ENCODE assay signal across 32 mouse cellular contexts in genomic region chr17:57574075-57574705, GRCm38 (mm10). TPM values are rescaled to one million over a fixed set of nuclear protein-coding genes. Genes with fewer than 3 reads are reported as not detected.
A peak's percentile ranks its signal among the peaks of the same experiment; 100 is the strongest.
DNase-seq lines count a peak whose midpoint lies in the region; ATAC-seq and TF ChIP-seq lines count a peak whose summit lies in the region.
"Had no signal": no experiment of that assay in that cellular context is flagged by ENCODE, and none has a peak within 500 bp of the region (broad histone marks: within the 10 kb centered on the region; RNA-seq: fewer than 3 reads in every experiment).

No protein-coding gene starts in this region.

- WGBS in embryonic facial prominence, embryonic 14.5 days = 74% methylated on average over 16 of the region's 16 CpGs
- 75% methylated on average over 16 of the region's 16 CpGs for WGBS in embryonic facial prominence, embryonic 10.5 days
- WGBS in lung, embryonic 15.5 days = 54% methylated on average over 16 of the region's 16 CpGs
- WGBS in lung, adult 2 months = 57% methylated on average over 16 of the region's 16 CpGs
- 67% methylated on average over 16 of the region's 16 CpGs for WGBS in stomach, postnatal 0 days

- H3K27me3 ChIP-seq in embryonic facial prominence, embryonic 14.5 days (replicated peaks; ENCODE audit: control insufficient read depth, insufficient read depth, low read length) = no peaks in the 10 kb centered on the region
- H3K27me3 ChIP-seq in embryonic facial prominence, embryonic 10.5 days (replicated peaks; ENCODE audit: low read depth, poor library complexity, severe bottlenecking) = no peaks in the 10 kb centered on the region
- no peaks in the 10 kb centered on the region for H3K27me3 ChIP-seq in lung, embryonic 15.5 days
- no peaks in the 10 kb centered on the region for H3K27me3 ChIP-seq in stomach, postnatal 0 days (ENCODE audit: control insufficient read depth, insufficient read depth, low read length)
- H3K27me3 ChIP-seq: embryonic facial prominence, embryonic 12.5 days; heart, embryonic 13.5 days; hindbrain, embryonic 15.5 days; limb, embryonic 12.5 days; liver, embryonic 15.5 days; midbrain, embryonic 13.5 days had no signal

- H3K4me2 ChIP-seq in embryonic facial prominence, embryonic 14.5 days (ENCODE audit: low read depth, low read length) = no peak overlapping the region
- H3K4me2 ChIP-seq in lung, embryonic 15.5 days = no peak overlapping the region
- no peak overlapping the region for H3K4me2 ChIP-seq in stomach, postnatal 0 days (replicated peaks; ENCODE audit: low read depth)
- H3K4me2 ChIP-seq: embryonic facial prominence, embryonic 12.5 days; heart, embryonic 13.5 days; hindbrain, embryonic 15.5 days; limb, embryonic 12.5 days; liver, embryonic 15.5 days; midbrain, embryonic 13.5 days had no signal

- peak; percentile 11 for DNase-seq in embryonic facial prominence, embryonic 14.5 days (ENCODE audit: low spot score)
- no peak for DNase-seq in embryonic facial prominence, embryonic 10.5 days (ENCODE audit: low spot score)
- no peak for DNase-seq in lung, adult 2 months
- peak; percentile 7 for DNase-seq in ZHBTc4 (ENCODE audit: low read depth, low spot score)
- DNase-seq in stomach, postnatal 0 days (ENCODE audit: low spot score) = peak; percentile 73
- DNase-seq in urinary bladder, adult 2 months (ENCODE audit: low spot score) = no peak
- DNase-seq: adrenal gland, adult 8-10 months; cerebellum, adult 9-10 months; forebrain, postnatal 0 days; heart, adult 2 months; heart, postnatal 10 days; kidney, adult 11 months; kidney, postnatal 14 days; layer of hippocampus, adult 9-11 months; right cerebral cortex, postnatal 4 days; thymus, adult 2 months; thymus, postnatal 36 days had no signal

- TF ChIP-seq CTCF in lung, adult 2 months (IDR thresholded peaks at IDR 0.05; ENCODE audit: insufficient read depth, low read length) = no peak
- no peak for TF ChIP-seq CTCF in stomach, postnatal 0 days (IDR thresholded peaks at IDR 0.05; ENCODE audit: low read depth)

- H3K9me3 ChIP-seq in embryonic facial prominence, embryonic 14.5 days (ENCODE audit: control insufficient read depth, low read length) = no peaks in the 10 kb centered on the region
- no peaks in the 10 kb centered on the region for H3K9me3 ChIP-seq in embryonic facial prominence, embryonic 10.5 days
- H3K9me3 ChIP-seq in lung, embryonic 15.5 days = no peaks in the 10 kb centered on the region
- H3K9me3 ChIP-seq in stomach, postnatal 0 days (ENCODE audit: control insufficient read depth, low read length) = no peaks in the 10 kb centered on the region
- H3K9me3 ChIP-seq: embryonic facial prominence, embryonic 12.5 days; hindbrain, embryonic 10.5 days; hindbrain, embryonic 15.5 days; limb, embryonic 12.5 days; liver, embryonic 15.5 days; midbrain, embryonic 13.5 days had no signal

- no peaks in the 10 kb centered on the region for H3K4me1 ChIP-seq in embryonic facial prominence, embryonic 14.5 days (ENCODE audit: control insufficient read depth, insufficient read depth, low read length)
- H3K4me1 ChIP-seq in embryonic facial prominence, embryonic 10.5 days = no peaks in the 10 kb centered on the region
- H3K4me1 ChIP-seq in lung, embryonic 15.5 days = no peaks in the 10 kb centered on the region
- no peaks in the 10 kb centered on the region for H3K4me1 ChIP-seq in lung, adult 2 months (ENCODE audit: control insufficient read depth, insufficient read depth, low read length)
- no peaks in the 10 kb centered on the region for H3K4me1 ChIP-seq in stomach, postnatal 0 days (replicated peaks; ENCODE audit: control insufficient read depth, insufficient read depth)
- H3K4me1 ChIP-seq: embryonic facial prominence, embryonic 12.5 days; forebrain, embryonic 10.5 days; heart, embryonic 13.5 days; hindbrain, embryonic 10.5 days; hindbrain, embryonic 15.5 days; limb, embryonic 12.5 days; liver, embryonic 15.5 days; midbrain, embryonic 13.5 days had no signal

- H3K9ac ChIP-seq in embryonic facial prominence, embryonic 14.5 days (ENCODE audit: low read depth, low read length) = no peak overlapping the region
- H3K9ac ChIP-seq in lung, embryonic 15.5 days = no peak overlapping the region
- H3K9ac ChIP-seq in stomach, postnatal 0 days (ENCODE audit: low read length) = no peak overlapping the region
- H3K9ac ChIP-seq: embryonic facial prominence, embryonic 12.5 days; forebrain, postnatal 0 days; heart, embryonic 13.5 days; hindbrain, embryonic 15.5 days; limb, embryonic 12.5 days; liver, embryonic 15.5 days; midbrain, embryonic 13.5 days had no signal

- TF ChIP-seq POLR2A in lung, adult 2 months (IDR thresholded peaks at IDR 0.05; ENCODE audit: borderline replicate concordance, extremely low read depth, low read depth, low read length) = no peak

- no peaks in the 10 kb centered on the region for H3K36me3 ChIP-seq in embryonic facial prominence, embryonic 14.5 days (ENCODE audit: control insufficient read depth, insufficient read depth, low read length)
- no peaks in the 10 kb centered on the region for H3K36me3 ChIP-seq in embryonic facial prominence, embryonic 10.5 days (replicated peaks)
- no peaks in the 10 kb centered on the region for H3K36me3 ChIP-seq in lung, embryonic 15.5 days
- no peaks in the 10 kb centered on the region for H3K36me3 ChIP-seq in stomach, postnatal 0 days (ENCODE audit: control insufficient read depth, insufficient read depth, low read length)
- H3K36me3 ChIP-seq: embryonic facial prominence, embryonic 12.5 days; forebrain, embryonic 10.5 days; heart, embryonic 13.5 days; hindbrain, embryonic 10.5 days; hindbrain, embryonic 15.5 days; limb, embryonic 12.5 days; liver, embryonic 15.5 days; midbrain, embryonic 13.5 days had no signal

- no peak overlapping the region for H3K27ac ChIP-seq in embryonic facial prominence, embryonic 14.5 days (replicated peaks; ENCODE audit: low read depth, low read length)
- no peak overlapping the region for H3K27ac ChIP-seq in embryonic facial prominence, embryonic 10.5 days (replicated peaks)
- H3K27ac ChIP-seq in lung, embryonic 15.5 days = no peak overlapping the region
- H3K27ac ChIP-seq in stomach, postnatal 0 days (replicated peaks) = no peak overlapping the region
- H3K27ac ChIP-seq: embryonic facial prominence, embryonic 12.5 days; forebrain, embryonic 10.5 days; heart, adult 2 months; heart, embryonic 13.5 days; hindbrain, embryonic 10.5 days; hindbrain, embryonic 15.5 days; limb, embryonic 12.5 days; liver, embryonic 15.5 days; macrophage; midbrain, embryonic 13.5 days had no signal

- H3K4me3 ChIP-seq in embryonic facial prominence, embryonic 14.5 days (ENCODE audit: low read depth, low read length) = no peak overlapping the region
- no peak overlapping the region for H3K4me3 ChIP-seq in embryonic facial prominence, embryonic 10.5 days
- no peak overlapping the region for H3K4me3 ChIP-seq in lung, embryonic 15.5 days
- H3K4me3 ChIP-seq in lung, adult 2 months (replicated peaks; ENCODE audit: extremely low read depth, low read depth, low read length) = no peak overlapping the region
- no peak overlapping the region for H3K4me3 ChIP-seq in stomach, postnatal 0 days (ENCODE audit: low read depth, low read length)
- H3K4me3 ChIP-seq: embryonic facial prominence, embryonic 12.5 days; forebrain, embryonic 10.5 days; heart, adult 2 months; heart, embryonic 13.5 days; hindbrain, embryonic 10.5 days; hindbrain, embryonic 15.5 days; limb, embryonic 12.5 days; liver, embryonic 15.5 days; midbrain, embryonic 13.5 days had no signal

- TF ChIP-seq EP300 in stomach, postnatal 0 days (optimal IDR thresholded peaks at IDR 0.05) = no peak

- ATAC-seq in embryonic facial prominence, embryonic 14.5 days (ENCODE audit: low read depth) = no peak; the same call in 1 of the 2 replicates
- ATAC-seq in lung, embryonic 15.5 days (ENCODE audit: borderline replicate concordance, extremely low read depth, low FRiP score, low TSS enrichment) = peak; percentile 46; the same call in 1 of the 2 replicates
- peak; percentile 63; the same call in 1 of the 2 replicates for ATAC-seq in stomach, postnatal 0 days (ENCODE audit: low FRiP score, low TSS enrichment)
- ATAC-seq: CD4-positive, CD25-positive, alpha-beta regulatory T cell, adult 4 months; forebrain, postnatal 0 days; inflammation-experienced regulatory T-cells, adult 6 months; midbrain, embryonic 13.5 days had no signal

RNA-seq across cellular contexts. Expression of gene Vmn2r120, which starts 28.9 kb away (rescaled TPM):
- polyA plus RNA-seq in embryonic facial prominence, embryonic 14.5 days (2014; fragmentation: Nextera tagmentation; extraction: Ambion mirVana) = not detected in 2 replicates
- not detected in 2 replicates for polyA plus RNA-seq in embryonic facial prominence, embryonic 10.5 days (2016; fragmentation: Nextera tagmentation; extraction: Ambion mirVana)
- not detected in 2 replicates for polyA plus RNA-seq in lung, embryonic 15.5 days (2015; fragmentation: Nextera tagmentation; extraction: Ambion mirVana)
- not detected in 2 replicates for polyA plus RNA-seq in lung, adult 2 months (2012; rRNA removed)
- 0.04 TPM in 1 of 2 replicates, not detected in the other for polyA plus RNA-seq in stomach, postnatal 0 days (2015; fragmentation: Nextera tagmentation; extraction: Ambion mirVana)
- not detected in 2 replicates for polyA plus RNA-seq in urinary bladder, adult 2 months (2012; rRNA removed)
- polyA plus RNA-seq: embryonic facial prominence, embryonic 12.5 days; forebrain, embryonic 10.5 days; forebrain, postnatal 0 days; heart, adult 2 months; heart, embryonic 13.5 days; hindbrain, embryonic 10.5 days; hindbrain, embryonic 15.5 days; kidney, embryonic 14.5 days; limb, embryonic 12.5 days; liver, adult 2 months; liver, embryonic 15.5 days; macrophage; midbrain, embryonic 13.5 days; spleen, adult 2 months; thymus, adult 2 months had no signal

Comparison
In these comparisons a context has a peak if more than half of its experiments do, and no peak if none do; other contexts are left out.
1. DNase-seq: peak in embryonic facial prominence, embryonic 14.5 days (single experiment), ZHBTc4 (single experiment) and stomach, postnatal 0 days (single experiment); none in embryonic facial prominence, embryonic 10.5 days (single experiment), lung, adult 2 months (single experiment) and urinary bladder, adult 2 months (single experiment).